Comparison of ENCODE assay signal across 12 mouse cellular contexts in genomic region chr3:100856050-100856815, GRCm38 (mm10). TPM values are rescaled to one million over a fixed set of nuclear protein-coding genes. Genes with fewer than 3 reads are reported as not detected.
DNase-seq lines count a peak whose midpoint lies in the region; ATAC-seq and TF ChIP-seq lines count a peak whose summit lies in the region.
"Had no signal": no experiment of that assay in that cellular context is flagged by ENCODE, and none has a peak within 500 bp of the region (broad histone marks: within the 10 kb centered on the region; RNA-seq: fewer than 3 reads in every experiment).

No protein-coding gene starts in this region.

- no peak for TF ChIP-seq CTCF in lung, embryonic 14.5 days (IDR thresholded peaks at IDR 0.05; ENCODE audit: low read depth)
- TF ChIP-seq CTCF in cerebellum, adult 2 months (IDR thresholded peaks at IDR 0.05; ENCODE audit: borderline replicate concordance, insufficient read depth, low read depth, low read length) = no peak

- peak overlapping the region; percentile 78 for H3K27ac ChIP-seq in lung, embryonic 14.5 days (ENCODE audit: low read depth)
- H3K27ac ChIP-seq in cerebellum, adult 2 months (ENCODE audit: insufficient read depth, low read length) = no peak overlapping the region
- H3K27ac ChIP-seq: liver, embryonic 15.5 days had no signal

- TF ChIP-seq POLR2A in cerebellum, adult 2 months (IDR thresholded peaks at IDR 0.05; ENCODE audit: borderline replicate concordance, insufficient read depth, low read length) = no peak

- no peaks in the 10 kb centered on the region for H3K36me3 ChIP-seq in lung, embryonic 14.5 days (ENCODE audit: insufficient read depth)
- H3K36me3 ChIP-seq: liver, embryonic 15.5 days had no signal

- no peaks in the 10 kb centered on the region for H3K27me3 ChIP-seq in lung, embryonic 14.5 days (ENCODE audit: insufficient read depth, low read length)
- no peaks in the 10 kb centered on the region; the same call in 1 of the 2 replicates for H3K27me3 ChIP-seq in cerebellum, adult 2 months (ENCODE audit: control insufficient read depth, insufficient read depth, low read length)
- H3K27me3 ChIP-seq: CH12.LX; liver, embryonic 15.5 days had no signal

- ATAC-seq in lung, embryonic 14.5 days (ENCODE audit: insufficient read depth) = peak; percentile 82

- WGBS in lung, embryonic 14.5 days = 37% methylated on average over 9 of the region's 9 CpGs
- whole genome bisulfite sequencing in cerebellum, adult 2 months = 76% methylated on average over 9 of the region's 9 CpGs

- no peaks in the 10 kb centered on the region for H3K4me1 ChIP-seq in lung, embryonic 14.5 days (ENCODE audit: insufficient read depth)
- H3K4me1 ChIP-seq in cerebellum, adult 2 months (ENCODE audit: control insufficient read depth, insufficient read depth, low read length) = peaks cover 3% of the 10 kb centered on the region; the same call in 1 of the 2 replicates
- H3K4me1 ChIP-seq: liver, embryonic 15.5 days had no signal

- no peaks in the 10 kb centered on the region for H3K9me3 ChIP-seq in lung, embryonic 14.5 days (ENCODE audit: low read depth, low read length)
- H3K9me3 ChIP-seq: liver, embryonic 15.5 days had no signal

- no peak overlapping the region for H3K4me2 ChIP-seq in lung, embryonic 14.5 days
- H3K4me2 ChIP-seq: liver, embryonic 15.5 days had no signal

- H3K9ac ChIP-seq in lung, embryonic 14.5 days = no peak overlapping the region
- H3K9ac ChIP-seq: liver, embryonic 15.5 days had no signal

- H3K4me3 ChIP-seq in lung, embryonic 14.5 days (ENCODE audit: low read depth, low read length) = no peak overlapping the region
- no peak overlapping the region for H3K4me3 ChIP-seq in cerebellum, adult 2 months (replicated peaks; ENCODE audit: insufficient read depth, low read depth, low read length)
- H3K4me3 ChIP-seq: erythroblast, embryonic 14.5 days; liver, embryonic 15.5 days had no signal

- peak; percentile 7 for DNase-seq in ovary, postnatal 36 days (ENCODE audit: low spot score)
- DNase-seq in ovary, postnatal 14 days (ENCODE audit: low spot score) = no peak
- DNase-seq in kidney, adult 9 months = peak; percentile 22
- DNase-seq in lung, embryonic 14.5 days = peak; percentile 69
- DNase-seq in cerebellum, adult 2 months = no peak
- DNase-seq in thymus, postnatal 10 days (ENCODE audit: low spot score in 2 of 2) = no peak
- DNase-seq in thymus, adult 18-20 months = no peak
- DNase-seq: cerebellum, adult 11-12 months; right cerebral cortex, postnatal 4 days had no signal

RNA-seq across cellular contexts. Expression of gene Vtcn1, which starts 31.0 kb away (rescaled TPM):
- 0.09 and 0.16 TPM in 2 replicates for polyA plus RNA-seq in lung, embryonic 14.5 days (2014; fragmentation: Nextera tagmentation; extraction: Ambion mirVana)
- 0.03 TPM in 1 of 2 replicates, not detected in the other for polyA plus RNA-seq in cerebellum, adult 2 months (2012; rRNA removed)
- polyA plus RNA-seq: erythroblast, embryonic 14.5 days; liver, embryonic 15.5 days had no signal

Comparison
In these comparisons a context has a peak if more than half of its experiments do, and no peak if none do; other contexts are left out.
1. DNase-seq: peak in ovary, postnatal 36 days (single experiment), kidney, adult 9 months (single experiment) and lung, embryonic 14.5 days (single experiment); none in ovary, postnatal 14 days (single experiment), cerebellum, adult 2 months (0 of 2), thymus, postnatal 10 days (0 of 2) and thymus, adult 18-20 months (0 of 2).